Mouse (Mus musculus) embryonic facial prominence, embryonic 10.5 days (tissue): ENCODE measurements around the gene Oat. TPM values are rescaled to one million over a fixed set of nuclear protein-coding genes. Genes with fewer than 3 reads are reported as not detected.

ENCODE experiments used
- DNase-seq: peaks from one replicate; pipeline ENCODE4 v3.0.0-alpha.2; 2017; ENCODE audit warnings: low spot score
- H3K27ac ChIP-seq: fragments of 300-500 bp; sonication (generic); replicated peaks from 2 replicates; pipeline ENCODE4 v1.5.1; 2016; ENCODE audit warnings: mild to moderate bottlenecking
- H3K27me3 ChIP-seq: fragments of 300-500 bp; sonication (generic); replicated peaks from 2 replicates; pipeline ENCODE4 v1.6.1; 2016; ENCODE audit warnings: low read depth, mild to moderate bottlenecking; ENCODE audit not compliant: poor library complexity, severe bottlenecking
- H3K36me3 ChIP-seq: fragments of 300-500 bp; sonication (generic); replicated peaks from 2 replicates; pipeline ENCODE4 v1.6.1; 2016; ENCODE audit warnings: mild to moderate bottlenecking, moderate library complexity
- H3K4me1 ChIP-seq: fragments of 300-500 bp; sonication (generic); 2 replicates; pipeline ENCODE4 v1.6.1; 2016
- H3K4me3 ChIP-seq: fragments of 300-500 bp; sonication (generic); 2 replicates; pipeline ENCODE4 v1.5.1; 2016; ENCODE audit warnings: mild to moderate bottlenecking, moderate library complexity
- H3K9me3 ChIP-seq: fragments of 300-500 bp; sonication (generic); 2 replicates; pipeline ENCODE4 v1.6.1; 2016; ENCODE audit warnings: mild to moderate bottlenecking
- WGBS: fragments of 180-500 bp; shearing (Covaris S2); methylation state at CpG from one replicate; pipeline ENCODE4 v1.1.7; 2016; 5-methylcytosine and 5-hydroxymethylcytosine counted together
- polyA plus RNA-seq: library from polyadenylated mRNA; unstranded; fragments of >200 nt; fragmentation: Nextera tagmentation; extraction: Ambion mirVana; gene quantifications from 2 replicates; pipeline ENCODE4 v1.2.1, GENCODE M21; 2016

Oat gene
- polyA plus RNA-seq, 1 experiment from 2014 or later: 121 TPM

GRCm38 (mm10) chr7:132558141-132558736 lies 18.0 kb downstream of the Oat start:
- Histone ChIP-seq H3K27me3 (no peaks in the 10 kb centered on the region), H3K9me3 (no peaks in the 10 kb centered on the region), H3K4me3 (no peak overlapping the region), H3K36me3 (peaks cover 66% of the 10 kb centered on the region), H3K4me1 (peaks cover 9% of the 10 kb centered on the region), H3K27ac (no peak overlapping the region)
- DNase-seq: no peak
- 90% methylated on average over 7 of the region's 7 CpGs for WGBS

- Histone ChIP-seq H3K36me3 (peaks cover 49% of the 10 kb centered on the region), H3K4me1 (peaks cover 9% of the 10 kb centered on the region)
These were observed 19.6 kb downstream of the Oat start for GRCm38 (mm10) chr7:132556575-132556974.

GRCm38 (mm10) chr7:132555911-132556310 lies 20.3 kb downstream of the Oat start:
- H3K27ac ChIP-seq: no peak overlapping the region
- H3K4me3 ChIP-seq: no peak overlapping the region
- H3K4me1 ChIP-seq: peaks cover 12% of the 10 kb centered on the region
- no peaks in the 10 kb centered on the region for H3K27me3 ChIP-seq
- no peak for DNase-seq
- H3K36me3 ChIP-seq: peaks cover 43% of the 10 kb centered on the region
- 40% methylated on average over 4 of the region's 4 CpGs for WGBS
- H3K9me3 ChIP-seq: no peaks in the 10 kb centered on the region

More at GRCm38 (mm10) chr7:132556575-132556974, 19.6 kb downstream of the Oat start:
- no peaks in the 10 kb centered on the region for H3K27me3 ChIP-seq
- H3K27ac ChIP-seq: no peak overlapping the region
- DNase-seq: no peak
- 84% methylated on average over 5 of the region's 5 CpGs for WGBS
- no peak overlapping the region for H3K4me3 ChIP-seq
- no peaks in the 10 kb centered on the region for H3K9me3 ChIP-seq

- no peak for DNase-seq
- H3K4me1 ChIP-seq: peaks cover 12% of the 10 kb centered on the region
- peaks cover 24% of the 10 kb centered on the region for H3K36me3 ChIP-seq
- H3K4me3 ChIP-seq: no peak overlapping the region
- peaks cover 8% of the 10 kb centered on the region; the same call in 1 of the 2 replicates for H3K27me3 ChIP-seq
- WGBS: 85% methylated on average over 2 of the region's 2 CpGs
- no peak overlapping the region for H3K27ac ChIP-seq
- H3K9me3 ChIP-seq: no peaks in the 10 kb centered on the region
These were observed 22.1 kb downstream of the Oat start for GRCm38 (mm10) chr7:132554091-132554490.

GRCm38 (mm10) chr7:132551351-132552126 lies 24.7 kb downstream of the Oat start:
- Histone ChIP-seq H3K27ac (peak overlapping the region; percentile 63), H3K4me3 (peak overlapping the region; percentile 65), H3K27me3 (peaks cover 14% of the 10 kb centered on the region; the same call in 1 of the 2 replicates), H3K9me3 (no peaks in the 10 kb centered on the region), H3K4me1 (peaks cover 11% of the 10 kb centered on the region), H3K36me3 (peaks cover 1% of the 10 kb centered on the region)
- DNase-seq: peak; percentile 97
- 2% methylated on average over 27 of the region's 27 CpGs for WGBS

- Histone ChIP-seq H3K9me3 (no peaks in the 10 kb centered on the region), H3K4me3 (no peak overlapping the region), H3K27ac (no peak overlapping the region), H3K27me3 (peaks cover 21% of the 10 kb centered on the region; the same call in 1 of the 2 replicates), H3K4me1 (peaks cover 3% of the 10 kb centered on the region; the same call in 1 of the 2 replicates), H3K36me3 (no peaks in the 10 kb centered on the region)
- WGBS: 69% methylated on average over 3 of the region's 3 CpGs
- no peak for DNase-seq
These were observed 29.1 kb downstream of the Oat start for GRCm38 (mm10) chr7:132547126-132547525.

GRCm38 (mm10) chr7:132542427-132542826 lies 33.8 kb downstream of the Oat start:
- Histone ChIP-seq H3K9me3 (no peaks in the 10 kb centered on the region), H3K4me1 (no peaks in the 10 kb centered on the region), H3K27me3 (0 out of 2 replicates have a peak, but pooled peaks cover 13% of the 10 kb centered on the region), H3K4me3 (no peak overlapping the region), H3K27ac (no peak overlapping the region), H3K36me3 (no peaks in the 10 kb centered on the region)
- no peak for DNase-seq
- WGBS: 83% methylated on average over 4 of the region's 4 CpGs

- no peaks in the 10 kb centered on the region for H3K36me3 ChIP-seq
- 73% methylated on average over 3 of the region's 3 CpGs for WGBS
- no peaks in the 10 kb centered on the region for H3K9me3 ChIP-seq
- H3K4me1 ChIP-seq: no peaks in the 10 kb centered on the region
- no peak overlapping the region for H3K4me3 ChIP-seq
- DNase-seq: no peak
- 0 out of 2 replicates have a peak, but pooled peaks cover 7% of the 10 kb centered on the region for H3K27me3 ChIP-seq
- no peak overlapping the region for H3K27ac ChIP-seq
These were observed 34.6 kb downstream of the Oat start for GRCm38 (mm10) chr7:132541566-132541965.

- WGBS: 88% methylated on average over 4 of the region's 4 CpGs
- Histone ChIP-seq H3K4me3 (no peak overlapping the region), H3K36me3 (no peaks in the 10 kb centered on the region), H3K27ac (no peak overlapping the region), H3K27me3 (0 out of 2 replicates have a peak, but pooled peaks cover 3% of the 10 kb centered on the region), H3K9me3 (no peaks in the 10 kb centered on the region), H3K4me1 (no peaks in the 10 kb centered on the region)
- no peak for DNase-seq
These were observed 35.6 kb downstream of the Oat start for GRCm38 (mm10) chr7:132540597-132540996.

GRCm38 (mm10) chr7:132529206-132529605 lies 47.0 kb downstream of the Oat start:
- Histone ChIP-seq H3K4me3 (no peak overlapping the region), H3K9me3 (no peaks in the 10 kb centered on the region), H3K27ac (no peak overlapping the region), H3K27me3 (no peaks in the 10 kb centered on the region), H3K36me3 (no peaks in the 10 kb centered on the region), H3K4me1 (peaks cover 6% of the 10 kb centered on the region; the same call in 1 of the 2 replicates)
- 69% methylated on average over 3 of the region's 3 CpGs for WGBS
- DNase-seq: no peak

- no peaks in the 10 kb centered on the region; the same call in 1 of the 2 replicates for H3K4me1 ChIP-seq
- H3K27ac ChIP-seq: no peak overlapping the region
- WGBS: 88% methylated on average over 7 of the region's 7 CpGs
These were observed 62.7 kb downstream of the Oat start for GRCm38 (mm10) chr7:132513419-132513982.

GRCm38 (mm10) chr7:132509110-132509509 lies 67.1 kb downstream of the Oat start:
- H3K4me3 ChIP-seq: no peak overlapping the region
- no peak for DNase-seq
- H3K27ac ChIP-seq: no peak overlapping the region

More at GRCm38 (mm10) chr7:132513419-132513982, 62.7 kb downstream of the Oat start:
- no peak for DNase-seq
- Histone ChIP-seq H3K9me3 (no peaks in the 10 kb centered on the region), H3K4me3 (no peak overlapping the region), H3K36me3 (no peaks in the 10 kb centered on the region), H3K27me3 (peaks cover 7% of the 10 kb centered on the region; the same call in 1 of the 2 replicates)

More at GRCm38 (mm10) chr7:132509110-132509509, 67.1 kb downstream of the Oat start:
- peaks cover 14% of the 10 kb centered on the region; the same call in 1 of the 2 replicates for H3K27me3 ChIP-seq
- peaks cover 7% of the 10 kb centered on the region; the same call in 1 of the 2 replicates for H3K4me1 ChIP-seq
- H3K36me3 ChIP-seq: no peaks in the 10 kb centered on the region
- H3K9me3 ChIP-seq: no peaks in the 10 kb centered on the region
- WGBS: 80% methylated on average over 2 of the region's 2 CpGs
